Mouse (Mus musculus) cerebellum, adult 9-10 months (tissue): Measurements from ENCODE around the gene Blm.
"Not testable (repeated sequence)": the region's sequence is repeated elsewhere in the genome, so short reads cannot be mapped to it uniquely, and the experiment has no call there.

Experiments used
- DNase-seq: peaks from one replicate; pipeline ENCODE4 v3.0.0; 2022

The Blm gene

GRCm38 (mm10) chr7:80531087-80531486 lies 3.8 kb downstream of the Blm start:
- DNase-seq: no peak

- no peak for DNase-seq
Observed at GRCm38 (mm10) chr7:80530646-80531045, 4.3 kb downstream of the Blm start.

GRCm38 (mm10) chr7:80526698-80527097 lies 8.2 kb downstream of the Blm start:
- DNase-seq: no peak

- DNase-seq: no peak
Observed at GRCm38 (mm10) chr7:80512408-80513085, 22.4 kb downstream of the Blm start.

- not testable (repeated sequence) for DNase-seq
Observed at GRCm38 (mm10) chr7:80507697-80508096, 27.2 kb downstream of the Blm start.

- DNase-seq: no peak
Observed at GRCm38 (mm10) chr7:80506007-80506406, 28.9 kb downstream of the Blm start.

- DNase-seq: no peak
Observed at GRCm38 (mm10) chr7:80504920-80505319, 30.0 kb downstream of the Blm start.

- DNase-seq: no peak
Observed at GRCm38 (mm10) chr7:80501006-80501405, 33.9 kb downstream of the Blm start.

GRCm38 (mm10) chr7:80500099-80500498 lies 34.8 kb downstream of the Blm start:
- DNase-seq: no peak

GRCm38 (mm10) chr7:80499190-80499962 lies 35.5 kb downstream of the Blm start:
- no peak for DNase-seq

- DNase-seq: no peak
Observed at GRCm38 (mm10) chr7:80496656-80497055, 38.3 kb downstream of the Blm start.

GRCm38 (mm10) chr7:80495210-80495609 lies 39.7 kb downstream of the Blm start:
- DNase-seq: no peak

- DNase-seq: no peak
Observed at GRCm38 (mm10) chr7:80491995-80492394, 42.9 kb downstream of the Blm start.

- DNase-seq: no peak
Observed at GRCm38 (mm10) chr7:80491086-80491485, 43.8 kb downstream of the Blm start.

GRCm38 (mm10) chr7:80490351-80490750 lies 44.6 kb downstream of the Blm start:
- DNase-seq: no peak

GRCm38 (mm10) chr7:80489445-80489844 lies 45.5 kb downstream of the Blm start:
- no peak for DNase-seq

- DNase-seq: no peak
Observed at GRCm38 (mm10) chr7:80487239-80487638, 47.7 kb downstream of the Blm start.

- no peak for DNase-seq
Observed at GRCm38 (mm10) chr7:80480097-80480496, 54.8 kb downstream of the Blm start.

GRCm38 (mm10) chr7:80473837-80474236 lies 61.1 kb downstream of the Blm start:
- no peak for DNase-seq

GRCm38 (mm10) chr7:80468851-80469250 lies 66.1 kb downstream of the Blm start:
- no peak for DNase-seq

- no peak for DNase-seq
Observed at GRCm38 (mm10) chr7:80467334-80467733, 67.6 kb downstream of the Blm start.

GRCm38 (mm10) chr7:80464831-80465230 lies 70.1 kb downstream of the Blm start:
- DNase-seq: no peak

GRCm38 (mm10) chr7:80461891-80462290 lies 73.0 kb downstream of the Blm start:
- no peak for DNase-seq

GRCm38 (mm10) chr7:80460892-80461291 lies 74.0 kb downstream of the Blm start:
- no peak for DNase-seq

GRCm38 (mm10) chr7:80460199-80460598 lies 74.7 kb downstream of the Blm start:
- DNase-seq: no peak
